Mouse (Mus musculus): ENCODE results near the gene Cacna1e.

- TF ChIP-seq POLR2A (IDR thresholded peaks at IDR 0.05; ENCODE audit: extremely low read depth, insufficient read depth, low read length): no peak
- no peak for TF ChIP-seq CTCF (IDR thresholded peaks at IDR 0.05; ENCODE audit: extremely low read depth, insufficient read depth, low read length)
Observed at GRCm38 (mm10) chr1:154461521-154461920, 422.8 kb downstream of the Cacna1e start.
